ENCODE assay signal across 21 mouse cellular contexts in the genomic region with DNA sequence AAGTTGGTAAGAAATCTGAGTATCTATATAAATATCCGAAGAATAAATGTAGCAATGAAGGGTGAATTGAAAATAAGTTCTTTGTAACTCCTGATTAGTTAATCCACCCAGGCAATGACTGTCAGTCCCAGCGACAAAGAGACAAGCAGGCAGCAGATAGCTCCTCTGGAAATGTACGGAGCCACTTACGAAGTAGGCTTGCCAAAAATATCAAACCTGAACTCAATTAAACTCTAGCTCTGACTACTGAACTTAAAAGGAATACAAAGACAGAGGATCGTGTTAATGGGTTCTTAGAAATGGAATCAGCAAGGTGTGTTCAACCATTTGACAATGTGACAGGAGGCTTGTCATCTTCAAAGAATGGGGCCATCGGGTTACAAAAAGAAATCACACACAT. TPM values are rescaled to one million over a fixed set of nuclear protein-coding genes. Genes with fewer than 3 reads are reported as not detected.
DNase-seq lines count a peak whose midpoint lies in the region; ATAC-seq and TF ChIP-seq lines count a peak whose summit lies in the region.
"Had no signal": no experiment of that assay in that cellular context is flagged by ENCODE, and none has a peak within 500 bp of the region (broad histone marks: within the 10 kb centered on the region; RNA-seq: fewer than 3 reads in every experiment).

No protein-coding gene starts in this region.

- intact Hi-C loops in heart, postnatal 36 days (cut with DNase I), result loop anchor here (2.0 kb wide), 1 partner anchor 37 kb away; no protein-coding TSS in a partner anchor

- H3K27me3 ChIP-seq in forebrain, postnatal 0 days (ENCODE audit: insufficient read depth, low read length), result no peaks in the 10 kb centered on the region
- H3K27me3 ChIP-seq in forebrain, embryonic 14.5 days (replicated peaks; ENCODE audit: control insufficient read depth, insufficient read depth, low read length), result no peaks in the 10 kb centered on the region
- H3K27me3 ChIP-seq in intestine, embryonic 16.5 days (replicated peaks; ENCODE audit: control insufficient read depth, insufficient read depth, low read length), result no peaks in the 10 kb centered on the region

- H3K27ac ChIP-seq in forebrain, postnatal 0 days (ENCODE audit: low read depth, low read length), result no peak overlapping the region
- H3K27ac ChIP-seq in forebrain, embryonic 14.5 days (ENCODE audit: low read depth, low read length), result no peak overlapping the region
- H3K27ac ChIP-seq in intestine, embryonic 16.5 days (ENCODE audit: low read length), result no peak overlapping the region

- no peak overlapping the region for H3K4me2 ChIP-seq in forebrain, postnatal 0 days (ENCODE audit: low read depth)
- no peak overlapping the region for H3K4me2 ChIP-seq in forebrain, embryonic 14.5 days (ENCODE audit: low read length)
- no peak overlapping the region for H3K4me2 ChIP-seq in intestine, embryonic 16.5 days (ENCODE audit: low read depth, low read length)

- H3K4me3 ChIP-seq in forebrain, postnatal 0 days (ENCODE audit: low read depth, low read length), result no peak overlapping the region
- no peak overlapping the region for H3K4me3 ChIP-seq in forebrain, embryonic 14.5 days (ENCODE audit: low read depth, low read length)
- H3K4me3 ChIP-seq in intestine, embryonic 16.5 days (ENCODE audit: low read length), result no peak overlapping the region

- peak; percentile 64; the same call in 1 of the 2 replicates for ATAC-seq in forebrain, postnatal 0 days
- ATAC-seq in forebrain, embryonic 14.5 days, result no peak
- ATAC-seq in intestine, embryonic 16.5 days, result no peak
- ATAC-seq: activated CD4-positive, CD25-positive, alpha-beta regulatory T cell, adult 4 months; CD4-positive, CD25-positive, alpha-beta regulatory T cell, adult 4 months; Patski had no signal

- H3K9ac ChIP-seq in forebrain, postnatal 0 days, result no peak overlapping the region
- no peak overlapping the region for H3K9ac ChIP-seq in forebrain, embryonic 14.5 days (ENCODE audit: low read length)
- no peak overlapping the region for H3K9ac ChIP-seq in intestine, embryonic 16.5 days (ENCODE audit: low read depth, low read length)

- WGBS in forebrain, postnatal 0 days, result 57% methylated on average over 6 of the region's 6 CpGs
- WGBS in forebrain, embryonic 14.5 days, result 73% methylated on average over 6 of the region's 6 CpGs
- 89% methylated on average over 6 of the region's 6 CpGs for WGBS in intestine, embryonic 16.5 days

- no peak for TF ChIP-seq CTCF in forebrain, postnatal 0 days (IDR thresholded peaks at IDR 0.05; ENCODE audit: low read depth)

- no peak for DNase-seq in forebrain, postnatal 0 days
- no peak for DNase-seq in forebrain, embryonic 14.5 days (ENCODE audit: low spot score)
- DNase-seq in heart, adult 11 months, result peak; percentile 37
- DNase-seq in heart, postnatal 36 days, result no peak
- DNase-seq in brain, adult 2 months (ENCODE audit: low read depth, low spot score), result peak; percentile 62
- DNase-seq: adrenal gland, adult 8-10 months; adrenal gland, postnatal 14 days; adrenal gland, postnatal 25 days; adrenal gland, postnatal 36 days; B cell, adult 2 months; cerebellum, adult 11 months; cerebellum, adult 11-12 months; cerebellum, adult 18-20 months; cerebellum, adult 2 months had no signal

- no peaks in the 10 kb centered on the region for H3K4me1 ChIP-seq in forebrain, postnatal 0 days (ENCODE audit: insufficient read depth)
- H3K4me1 ChIP-seq in forebrain, embryonic 14.5 days (ENCODE audit: control insufficient read depth, insufficient read depth, low read length), result no peaks in the 10 kb centered on the region
- peaks cover 5% of the 10 kb centered on the region; the same call in 1 of the 2 replicates for H3K4me1 ChIP-seq in intestine, embryonic 16.5 days (ENCODE audit: control insufficient read depth, insufficient read depth, low read length)

- no peaks in the 10 kb centered on the region for H3K36me3 ChIP-seq in forebrain, postnatal 0 days (ENCODE audit: insufficient read depth)
- H3K36me3 ChIP-seq in forebrain, embryonic 14.5 days (ENCODE audit: control insufficient read depth, insufficient read depth, low read length), result no peaks in the 10 kb centered on the region
- H3K36me3 ChIP-seq in intestine, embryonic 16.5 days (ENCODE audit: control insufficient read depth, insufficient read depth, low read length), result no peaks in the 10 kb centered on the region
- H3K36me3 ChIP-seq: G1E had no signal

- no peaks in the 10 kb centered on the region for H3K9me3 ChIP-seq in forebrain, postnatal 0 days (ENCODE audit: low read length)
- no peaks in the 10 kb centered on the region for H3K9me3 ChIP-seq in forebrain, embryonic 14.5 days (replicated peaks; ENCODE audit: control insufficient read depth, low read length)
- no peaks in the 10 kb centered on the region for H3K9me3 ChIP-seq in intestine, embryonic 16.5 days (ENCODE audit: control insufficient read depth, low read length)
- H3K9me3 ChIP-seq: G1E had no signal

RNA-seq across cellular contexts. Expression of a gene that starts 53.8 kb away (rescaled TPM):
- 1.5 and 2.5 TPM in 2 replicates for total RNA-seq in forebrain, postnatal 0 days (2014; rRNA removed)
- polyA plus RNA-seq in forebrain, postnatal 0 days (2015; fragmentation: Nextera tagmentation; extraction: Ambion mirVana), result 1.3 and 2.1 TPM in 2 replicates
- 0.11 and 0.49 TPM in 2 replicates for polyA plus RNA-seq in forebrain, embryonic 14.5 days (2014; fragmentation: Nextera tagmentation; extraction: Ambion mirVana)
- total RNA-seq in heart, postnatal 36 days (2021), result 1 to 10 TPM; 7.0 to 8.9 TPM
- polyA plus RNA-seq in intestine, embryonic 16.5 days (2015; fragmentation: Nextera tagmentation; extraction: Ambion mirVana), result 0.27 and 0.34 TPM in 2 replicates
- total RNA-seq: CH12.LX had no signal
- polyA plus RNA-seq: activated CD4-positive, CD25-positive, alpha-beta regulatory T cell, adult 4 months; C2C12; CD4-positive, CD25-positive, alpha-beta regulatory T cell, adult 4 months; Patski had no signal

Comparison
In these comparisons a context has a peak if more than half of its experiments do, and no peak if none do; other contexts are left out.
1. DNase-seq: peak in heart, adult 11 months (single experiment) and brain, adult 2 months (single experiment); none in forebrain, postnatal 0 days (single experiment), forebrain, embryonic 14.5 days (single experiment) and heart, postnatal 36 days (0 of 2).